Mouse (Mus musculus) neural tube, embryonic 13.5 days (tissue): ENCODE data around the gene Stab1. TPM values are rescaled to one million over a fixed set of nuclear protein-coding genes. Genes with fewer than 3 reads are reported as not detected.

Experiments used
- ATAC-seq: fragments of 200-750 bp; cut with Nextera tagmentation; 2 replicates; pipeline ENCODE4 v1.8.0; 2017; ENCODE audit warnings: low read depth, mild to moderate bottlenecking, moderate TSS enrichment, moderate library complexity
- H3K27ac ChIP-seq: fragments of 300-500 bp; sonication (generic); replicated peaks from 2 replicates; pipeline ENCODE4 v1.5.1; 2015; ENCODE audit warnings: moderate library complexity, mild to moderate bottlenecking, inconsistent platforms
- H3K27me3 ChIP-seq: fragments of 300-500 bp; sonication (generic); 2 replicates; pipeline ENCODE4 v1.6.1; 2015; ENCODE audit warnings: mild to moderate bottlenecking, inconsistent platforms
- H3K36me3 ChIP-seq: fragments of 300-500 bp; sonication (generic); 2 replicates; pipeline ENCODE4 v1.6.1; 2015; ENCODE audit warnings: mild to moderate bottlenecking, inconsistent platforms
- H3K4me1 ChIP-seq: fragments of 300-500 bp; sonication (generic); replicated peaks from 2 replicates; pipeline ENCODE4 v1.6.1; 2015; ENCODE audit warnings: inconsistent platforms
- H3K4me2 ChIP-seq: fragments of 300-500 bp; sonication (generic); 2 replicates; pipeline ENCODE4 v1.6.1; 2015; ENCODE audit warnings: inconsistent platforms, mild to moderate bottlenecking, moderate library complexity
- H3K4me3 ChIP-seq: fragments of 300-500 bp; sonication (generic); 2 replicates; pipeline ENCODE4 v1.5.1; 2015; ENCODE audit warnings: mild to moderate bottlenecking, inconsistent platforms
- H3K9ac ChIP-seq: fragments of 300-500 bp; sonication (generic); 2 replicates; pipeline ENCODE4 v1.6.1; 2015; ENCODE audit warnings: moderate library complexity, mild to moderate bottlenecking, inconsistent platforms
- H3K9me3 ChIP-seq: fragments of 300-500 bp; sonication (generic); 2 replicates; pipeline ENCODE4 v1.6.1; 2016; ENCODE audit warnings: inconsistent platforms
- WGBS: fragments of 180-500 bp; shearing (Covaris S2); methylation state at CpG from one replicate; pipeline ENCODE4 v1.1.7; 2015; 5-methylcytosine and 5-hydroxymethylcytosine counted together
- polyA plus RNA-seq: library from polyadenylated mRNA; unstranded; fragments of >200 nt; fragmentation: Nextera tagmentation; extraction: Ambion mirVana; gene quantifications from 2 replicates; pipeline ENCODE4 v1.2.1, GENCODE M21; 2015

The Stab1 gene
- polyA plus RNA-seq: 18.0 and 26.0 TPM in 2 replicates

GRCm38 (mm10) chr14:31168425-31168824 lies at the start of gene Stab1:
TSS of gene Stab1 (minus strand) at chr14:31168641.
- Histone ChIP-seq H3K4me3 (peak within 1 kb of the TSS; percentile 18), H3K4me1 (peaks cover 31% of the 10 kb centered on the region; the same call in 1 of the 2 replicates), H3K27ac (peak within 1 kb of the TSS; percentile 54), H3K9me3 (no peaks in the 10 kb centered on the region), H3K9ac (peak within 1 kb of the TSS; percentile 47), H3K27me3 (no peaks in the 10 kb centered on the region), H3K36me3 (peaks cover 40% of the 10 kb centered on the region), H3K4me2 (peak within 1 kb of the TSS; percentile 36)
- WGBS: 56% methylated on average over 10 of the region's 10 CpGs
- ATAC-seq: no peak

GRCm38 (mm10) chr14:31217666-31218065 lies 49.2 kb upstream of the Stab1 start, which contains the start of gene Sema3g:
TSS of gene Sema3g (plus strand) at chr14:31217860.
- H3K9ac ChIP-seq: peak within 1 kb of the TSS; percentile 55
- H3K9me3 ChIP-seq: no peaks in the 10 kb centered on the region
- H3K27me3 ChIP-seq: no peaks in the 10 kb centered on the region
- peak within 1 kb of the TSS; percentile 34 for H3K4me2 ChIP-seq
- ATAC-seq: peak; percentile 44; the same call in 1 of the 2 replicates
- peaks cover 14% of the 10 kb centered on the region for H3K4me1 ChIP-seq
- H3K4me3 ChIP-seq: peak within 1 kb of the TSS; percentile 5; the same call in 1 of the 2 replicates
- WGBS: 12% methylated on average over 11 of the region's 11 CpGs
- peak within 1 kb of the TSS; percentile 43 for H3K27ac ChIP-seq
- H3K36me3 ChIP-seq: no peaks in the 10 kb centered on the region

GRCm38 (mm10) chr14:31216846-31217245 lies 48.4 kb upstream of the Stab1 start, which contains the start of gene Nisch:
TSS of gene Nisch (minus strand) at chr14:31216946.
- H3K27me3 ChIP-seq: no peaks in the 10 kb centered on the region
- ATAC-seq: no peak
- H3K4me2 ChIP-seq: peak within 1 kb of the TSS; percentile 34
- no peaks in the 10 kb centered on the region for H3K9me3 ChIP-seq
- peaks cover 14% of the 10 kb centered on the region for H3K4me1 ChIP-seq
- H3K36me3 ChIP-seq: no peaks in the 10 kb centered on the region
- H3K9ac ChIP-seq: peak within 1 kb of the TSS; percentile 55
- WGBS: 54% methylated on average over 2 of the region's 2 CpGs
- peak within 1 kb of the TSS; percentile 5; the same call in 1 of the 2 replicates for H3K4me3 ChIP-seq
- H3K27ac ChIP-seq: peak within 1 kb of the TSS; percentile 43

GRCm38 (mm10) chr14:31215157-31216002 lies 46.9 kb upstream of the Stab1 start:
- Histone ChIP-seq H3K4me2 (peak overlapping the region; percentile 7; the same call in 1 of the 2 replicates), H3K4me3 (no peak overlapping the region), H3K27ac (0 out of 2 replicates have a peak overlapping the region, but pooled peaks have one; percentile 13), H3K9ac (peak overlapping the region; percentile 41), H3K4me1 (peaks cover 14% of the 10 kb centered on the region), H3K36me3 (no peaks in the 10 kb centered on the region), H3K27me3 (no peaks in the 10 kb centered on the region), H3K9me3 (no peaks in the 10 kb centered on the region)
- WGBS: 36% methylated on average over 15 of the region's 15 CpGs
- peak; percentile 61 for ATAC-seq

GRCm38 (mm10) chr14:31214684-31215083 lies 46.2 kb upstream of the Stab1 start:
- no peaks in the 10 kb centered on the region for H3K36me3 ChIP-seq
- no peak overlapping the region for H3K4me3 ChIP-seq
- no peaks in the 10 kb centered on the region for H3K9me3 ChIP-seq
- H3K4me2 ChIP-seq: no peak overlapping the region
- H3K27me3 ChIP-seq: no peaks in the 10 kb centered on the region
- WGBS: 81% methylated on average over 3 of the region's 3 CpGs
- peaks cover 14% of the 10 kb centered on the region for H3K4me1 ChIP-seq
- no peak for ATAC-seq
- H3K9ac ChIP-seq: no peak overlapping the region
- H3K27ac ChIP-seq: no peak overlapping the region

GRCm38 (mm10) chr14:31213868-31214267 lies 45.4 kb upstream of the Stab1 start:
- WGBS: 74% methylated on average over 8 of the region's 8 CpGs
- H3K36me3 ChIP-seq: no peaks in the 10 kb centered on the region
- peaks cover 14% of the 10 kb centered on the region for H3K4me1 ChIP-seq

GRCm38 (mm10) chr14:31212499-31212898 lies 44.1 kb upstream of the Stab1 start:
- WGBS: 85% methylated on average over 3 of the region's 3 CpGs
- no peak for ATAC-seq
- Histone ChIP-seq H3K27me3 (no peaks in the 10 kb centered on the region), H3K4me3 (no peak overlapping the region), H3K27ac (no peak overlapping the region), H3K36me3 (no peaks in the 10 kb centered on the region), H3K4me1 (peaks cover 9% of the 10 kb centered on the region), H3K9ac (no peak overlapping the region), H3K4me2 (no peak overlapping the region), H3K9me3 (no peaks in the 10 kb centered on the region)

More at GRCm38 (mm10) chr14:31213868-31214267, 45.4 kb upstream of the Stab1 start:
- no peak overlapping the region for H3K9ac ChIP-seq
- no peak overlapping the region for H3K4me3 ChIP-seq
- no peak overlapping the region for H3K27ac ChIP-seq
- ATAC-seq: no peak
- no peaks in the 10 kb centered on the region for H3K9me3 ChIP-seq
- H3K4me2 ChIP-seq: no peak overlapping the region
- H3K27me3 ChIP-seq: no peaks in the 10 kb centered on the region

- ATAC-seq: no peak
- H3K9ac ChIP-seq: no peak overlapping the region
- H3K27me3 ChIP-seq: no peaks in the 10 kb centered on the region
- 89% methylated on average over 6 of the region's 6 CpGs for WGBS
- H3K4me3 ChIP-seq: no peak overlapping the region
- no peaks in the 10 kb centered on the region for H3K9me3 ChIP-seq
- no peaks in the 10 kb centered on the region for H3K36me3 ChIP-seq
- H3K4me2 ChIP-seq: no peak overlapping the region
- peaks cover 12% of the 10 kb centered on the region for H3K4me1 ChIP-seq
- no peak overlapping the region for H3K27ac ChIP-seq
Observed at GRCm38 (mm10) chr14:31211854-31212253, 43.4 kb upstream of the Stab1 start.

GRCm38 (mm10) chr14:31209133-31209557 lies 40.7 kb upstream of the Stab1 start:
- no peak overlapping the region for H3K9ac ChIP-seq
- 83% methylated on average over 4 of the region's 4 CpGs for WGBS
- H3K4me1 ChIP-seq: peaks cover 22% of the 10 kb centered on the region
- no peak overlapping the region for H3K4me2 ChIP-seq
- H3K9me3 ChIP-seq: no peaks in the 10 kb centered on the region
- no peak for ATAC-seq
- H3K36me3 ChIP-seq: peaks cover 4% of the 10 kb centered on the region
- H3K4me3 ChIP-seq: no peak overlapping the region
- H3K27me3 ChIP-seq: no peaks in the 10 kb centered on the region
- no peak overlapping the region for H3K27ac ChIP-seq

GRCm38 (mm10) chr14:31208084-31208483 lies 39.6 kb upstream of the Stab1 start, which contains the start of gene Tnnc1:
TSS of gene Tnnc1 (plus strand) at chr14:31208312.
- H3K36me3 ChIP-seq: peaks cover 14% of the 10 kb centered on the region
- no peak for ATAC-seq
- peak within 1 kb of the TSS; percentile 98 for H3K4me2 ChIP-seq
- no peaks in the 10 kb centered on the region for H3K9me3 ChIP-seq
- WGBS: 76% methylated on average over 2 of the region's 2 CpGs
- peak within 1 kb of the TSS; percentile 92 for H3K27ac ChIP-seq
- H3K9ac ChIP-seq: peak within 1 kb of the TSS; percentile 94
- peak within 1 kb of the TSS; percentile 80 for H3K4me3 ChIP-seq
- H3K27me3 ChIP-seq: no peaks in the 10 kb centered on the region
- peaks cover 27% of the 10 kb centered on the region for H3K4me1 ChIP-seq

GRCm38 (mm10) chr14:31207070-31207830 lies 38.8 kb upstream of the Stab1 start:
- peak; percentile 11; the same call in 1 of the 2 replicates for ATAC-seq
- H3K4me1 ChIP-seq: peaks cover 27% of the 10 kb centered on the region
- H3K27ac ChIP-seq: peak overlapping the region; percentile 92
- H3K36me3 ChIP-seq: peaks cover 23% of the 10 kb centered on the region
- WGBS: 78% methylated on average over 13 of the region's 13 CpGs
- peak overlapping the region; percentile 98 for H3K4me2 ChIP-seq
- H3K9me3 ChIP-seq: no peaks in the 10 kb centered on the region
- peak overlapping the region; percentile 80 for H3K4me3 ChIP-seq
- H3K27me3 ChIP-seq: no peaks in the 10 kb centered on the region
- H3K9ac ChIP-seq: peak overlapping the region; percentile 94
